Mouse (Mus musculus) lung, postnatal 0 days (tissue): Measurements from ENCODE around the gene Gale. TPM values are rescaled to one million over a fixed set of nuclear protein-coding genes. Genes with fewer than 3 reads are reported as not detected.

ENCODE experiments used
- ATAC-seq: fragments of 200-750 bp; cut with Nextera tagmentation; 2 replicates; pipeline ENCODE4 v1.8.0; 2017; ENCODE audit warnings: moderate library complexity
- DNase-seq: peaks from one replicate; pipeline ENCODE4 v3.0.0-alpha.2; 2016; ENCODE audit warnings: low spot score
- H3K27ac ChIP-seq: fragments of 300-500 bp; sonication (generic); 2 replicates; pipeline ENCODE4 v1.5.1; 2014; ENCODE audit warnings: antibody characterized with exemption, mild to moderate bottlenecking, low read length, mixed read lengths
- H3K27me3 ChIP-seq: fragments of 300-500 bp; sonication (generic); replicated peaks from 2 replicates; pipeline ENCODE4 v1.6.1; 2014; ENCODE audit warnings: low read length, mixed read lengths; ENCODE audit not compliant: insufficient read depth
- H3K36me3 ChIP-seq: fragments of 300-500 bp; sonication (generic); 2 replicates; pipeline ENCODE4 v1.6.1; 2014; ENCODE audit warnings: low read length, mixed read lengths; ENCODE audit not compliant: insufficient read depth
- H3K4me1 ChIP-seq: fragments of 300-500 bp; sonication (generic); 2 replicates; pipeline ENCODE4 v1.6.1; 2014; ENCODE audit warnings: antibody characterized with exemption, low read depth, low read length, mixed read lengths; ENCODE audit not compliant: insufficient read depth
- H3K4me2 ChIP-seq: fragments of 300-500 bp; sonication (generic); replicated peaks from 2 replicates; pipeline ENCODE4 v1.6.1; 2014; ENCODE audit warnings: low read depth, mild to moderate bottlenecking, low read length, moderate library complexity, mixed read lengths
- H3K4me3 ChIP-seq: fragments of 300-500 bp; sonication (generic); 2 replicates; pipeline ENCODE4 v1.5.1; 2014; ENCODE audit warnings: low read depth, low read length
- H3K9ac ChIP-seq: fragments of 300-500 bp; sonication (generic); replicated peaks from 2 replicates; pipeline ENCODE4 v1.6.1; 2014; ENCODE audit warnings: low read depth, mild to moderate bottlenecking
- H3K9me3 ChIP-seq: fragments of 300-500 bp; sonication (generic); 2 replicates; pipeline ENCODE4 v1.6.1; 2016; ENCODE audit warnings: low read length, mixed read lengths
- CTCF ChIP-seq: IDR thresholded peaks from 2 replicates; pipeline ENCODE4 v1.5.1; 2016; ENCODE audit warnings: antibody characterized with exemption, mild to moderate bottlenecking
- EP300 ChIP-seq: IDR thresholded peaks from 2 replicates; pipeline ENCODE4 v1.6.1; 2016; ENCODE audit warnings: antibody characterized with exemption, mild to moderate bottlenecking, control low read depth
- WGBS: fragments of 180-500 bp; shearing (Covaris S2); extraction: QIAGEN DNeasy Blood & Tissue Kit; methylation state at CpG from one replicate; pipeline ENCODE4 v1.1.7; 2014; 5-methylcytosine and 5-hydroxymethylcytosine counted together
- polyA plus RNA-seq: library from polyadenylated mRNA; unstranded; fragments of >200 nt; fragmentation: Nextera tagmentation; extraction: Ambion mirVana; gene quantifications from 2 replicates; pipeline ENCODE4 v1.2.1, GENCODE M21; 2015

Gene Gale
- polyA plus RNA-seq, 1 experiment from 2014 or later, result 40.5 TPM

GRCm38 (mm10) chr4:136004921-136005320 lies 41.4 kb downstream of the Gale start:
- no peaks in the 10 kb centered on the region for H3K27me3 ChIP-seq
- ATAC-seq, result no peak
- 78% methylated on average over 2 of the region's 2 CpGs for WGBS
- H3K4me1 ChIP-seq, result no peaks in the 10 kb centered on the region
- peaks cover 59% of the 10 kb centered on the region for H3K36me3 ChIP-seq
- TF ChIP-seq EP300 (no peak), CTCF (no peak)
- no peak overlapping the region for H3K9ac ChIP-seq
- DNase-seq, result no peak
- H3K9me3 ChIP-seq, result no peaks in the 10 kb centered on the region
- H3K4me3 ChIP-seq, result no peak overlapping the region
- H3K27ac ChIP-seq, result no peak overlapping the region
- no peak overlapping the region for H3K4me2 ChIP-seq

GRCm38 (mm10) chr4:136006821-136007220 lies 43.3 kb downstream of the Gale start:
- peak; percentile 22 for DNase-seq
- H3K4me3 ChIP-seq, result no peak overlapping the region
- no peaks in the 10 kb centered on the region for H3K9me3 ChIP-seq
- no peaks in the 10 kb centered on the region for H3K4me1 ChIP-seq
- 68% methylated on average over 3 of the region's 3 CpGs for WGBS
- H3K9ac ChIP-seq, result no peak overlapping the region
- no peak overlapping the region for H3K4me2 ChIP-seq
- no peaks in the 10 kb centered on the region for H3K27me3 ChIP-seq
- ATAC-seq, result no peak
- H3K36me3 ChIP-seq, result peaks cover 71% of the 10 kb centered on the region
- TF ChIP-seq EP300, result no peak
- TF ChIP-seq CTCF, result no peak
- H3K27ac ChIP-seq, result no peak overlapping the region

GRCm38 (mm10) chr4:136008782-136009447 lies 45.4 kb downstream of the Gale start:
- Histone ChIP-seq H3K9ac (no peak overlapping the region), H3K36me3 (peaks cover 74% of the 10 kb centered on the region), H3K9me3 (no peaks in the 10 kb centered on the region), H3K4me3 (no peak overlapping the region), H3K27ac (no peak overlapping the region), H3K27me3 (no peaks in the 10 kb centered on the region), H3K4me2 (no peak overlapping the region), H3K4me1 (no peaks in the 10 kb centered on the region)
- WGBS, result 82% methylated on average over 8 of the region's 8 CpGs
- ATAC-seq (no peak), DNase-seq (no peak)
- no peak for TF ChIP-seq CTCF
- TF ChIP-seq EP300, result no peak

- ATAC-seq (no peak), DNase-seq (no peak)
- H3K4me3 ChIP-seq, result no peak overlapping the region
- no peaks in the 10 kb centered on the region for H3K27me3 ChIP-seq
- no peaks in the 10 kb centered on the region for H3K4me1 ChIP-seq
- no peak overlapping the region for H3K9ac ChIP-seq
- no peaks in the 10 kb centered on the region for H3K9me3 ChIP-seq
- 83% methylated on average over 4 of the region's 4 CpGs for WGBS
- peaks cover 59% of the 10 kb centered on the region for H3K36me3 ChIP-seq
- no peak overlapping the region for H3K4me2 ChIP-seq
- TF ChIP-seq CTCF (0 out of 2 replicates have a peak, but pooled peaks have one; percentile 6), EP300 (no peak)
- H3K27ac ChIP-seq, result no peak overlapping the region
These were observed 47.1 kb downstream of the Gale start for GRCm38 (mm10) chr4:136010586-136010985.

GRCm38 (mm10) chr4:136016059-136016602 lies 52.6 kb downstream of the Gale start:
- Histone ChIP-seq H3K4me3 (no peak overlapping the region), H3K27ac (no peak overlapping the region), H3K27me3 (no peaks in the 10 kb centered on the region), H3K4me1 (0 out of 2 replicates have a peak, but pooled peaks cover 4% of the 10 kb centered on the region), H3K9ac (no peak overlapping the region), H3K9me3 (no peaks in the 10 kb centered on the region), H3K36me3 (peaks cover 20% of the 10 kb centered on the region; the same call in 1 of the 2 replicates), H3K4me2 (no peak overlapping the region)
- ATAC-seq, result no peak
- 63% methylated on average over 3 of the region's 3 CpGs for WGBS
- TF ChIP-seq EP300 (no peak), CTCF (no peak)
- no peak for DNase-seq

Other genes with a start within 250 kb of the Gale start
- gene Il22ra1, start 235.6 kb upstream of the Gale start, polyA plus RNA-seq, result not detected in 2 replicates
- gene Myom3, start 204.0 kb upstream of the Gale start, polyA plus RNA-seq, result 3.0 and 3.3 TPM in 2 replicates
- 153 and 160 TPM in 2 replicates for gene Srsf10, start 108.0 kb upstream of the Gale start, polyA plus RNA-seq
- 139 and 145 TPM in 2 replicates for gene Pnrc2, start 89.9 kb upstream of the Gale start, polyA plus RNA-seq
- 1.9 and 2.2 TPM in 2 replicates for gene Cnr2, start 68.3 kb upstream of the Gale start, polyA plus RNA-seq
- gene Fuca1, start 43.0 kb upstream of the Gale start, polyA plus RNA-seq, result 107 and 131 TPM in 2 replicates
- 63.6 and 67.7 TPM in 2 replicates for gene Hmgcl, start 17.3 kb upstream of the Gale start, polyA plus RNA-seq
- gene Lypla2, start 8.9 kb downstream of the Gale start, polyA plus RNA-seq, result 103 and 115 TPM in 2 replicates
- gene Pithd1, start 23.5 kb downstream of the Gale start, polyA plus RNA-seq, result 35.3 and 39.6 TPM in 2 replicates
- gene Eloa, start 58.0 kb downstream of the Gale start, polyA plus RNA-seq, result 25.6 and 26.8 TPM in 2 replicates
- gene Rpl11, start 89.7 kb downstream of the Gale start, polyA plus RNA-seq, result 325 and 355 TPM in 2 replicates
- gene Id3, start 179.8 kb downstream of the Gale start, polyA plus RNA-seq, result 430 and 477 TPM in 2 replicates
- 17.8 and 19.1 TPM in 2 replicates for gene E2f2, start 208.7 kb downstream of the Gale start, polyA plus RNA-seq
- gene Asap3, start 242.6 kb downstream of the Gale start, polyA plus RNA-seq, result 5.4 and 5.5 TPM in 2 replicates